Mouse (Mus musculus) G1E (cell line): ENCODE measurements around the gene Cdh13.

Experiments used
- CTCF ChIP-seq: IDR thresholded peaks from 2 replicates; pipeline ENCODE4 v1.5.1; 2012; ENCODE audit warnings: low read depth, low read length, inconsistent platforms, mixed read lengths
- GATA1 ChIP-seq: IDR thresholded peaks from 2 replicates; pipeline ENCODE4 v1.6.1; 2012; ENCODE audit warnings: borderline replicate concordance, low read length, inconsistent platforms, mixed read lengths
- GATA2 ChIP-seq: IDR thresholded peaks from 2 replicates; pipeline ENCODE4 v1.6.1; 2012; ENCODE audit warnings: low read depth, low read length, inconsistent platforms, borderline replicate concordance
- POLR2AphosphoS5 ChIP-seq: IDR thresholded peaks from 2 replicates; pipeline ENCODE4 v1.6.1; 2012; ENCODE audit warnings: low read depth, low read length, inconsistent platforms; ENCODE audit not compliant: insufficient replicate concordance
- TAL1 ChIP-seq: conservative IDR thresholded peaks from 2 replicates; pipeline ENCODE4 v1.6.1; 2012; ENCODE audit warnings: low read depth, low read length, inconsistent platforms, mixed read lengths

- TF ChIP-seq TAL1 (no peak), CTCF (no peak), GATA1 (no peak), GATA2 (no peak), POLR2AphosphoS5 (no peak)
Measured at GRCm38 (mm10) chr8:118444651-118445207, 161.2 kb downstream of the Cdh13 start.
